Mouse (Mus musculus) MEL (cell line): ENCODE data around the gene Krt80.

ENCODE experiments used
- CTCF ChIP-seq, 3 experiments: IDR thresholded peaks in 2 of 3; conservative IDR thresholded peaks in 1 of 3; 2 replicates each; pipeline ENCODE4 v1.5.1; 2011 to 2012; ENCODE audit warnings: low read length in 3 of 3, low read depth in 2 of 3, mild to moderate bottlenecking in 2 of 3, improper control_type of control experiment in 1 of 3, inconsistent platforms in 1 of 3, mixed read lengths in 1 of 3, moderate library complexity in 1 of 3; ENCODE audit not compliant: control insufficient read depth in 1 of 3, insufficient read depth in 1 of 3, poor library complexity in 1 of 3, severe bottlenecking in 1 of 3
- ELF1 ChIP-seq: IDR thresholded peaks from 2 replicates; pipeline ENCODE4 v1.6.1; 2014; ENCODE audit warnings: low read depth, mild to moderate bottlenecking, inconsistent platforms, low read length, improper control_type of control experiment, moderate library complexity
- EP300 ChIP-seq, 2 experiments: IDR thresholded peaks; 2 replicates each; pipeline ENCODE4 v1.6.1; 2011; ENCODE audit warnings: improper control_type of control experiment in 2 of 2, low read length in 2 of 2, low read depth in 1 of 2, mild to moderate bottlenecking in 1 of 2
- GATA1 ChIP-seq: IDR thresholded peaks from 2 replicates; pipeline ENCODE4 v1.6.1; 2011; ENCODE audit warnings: low read depth, low read length, improper control_type of control experiment
- MAX ChIP-seq: IDR thresholded peaks from 2 replicates; pipeline ENCODE4 v1.6.1; 2011; ENCODE audit warnings: low read length, improper control_type of control experiment
- SIN3A ChIP-seq: IDR thresholded peaks from 2 replicates; pipeline ENCODE4 v1.6.1; 2012; ENCODE audit warnings: low read length, improper control_type of control experiment, inconsistent platforms
- ZNF384 ChIP-seq: IDR thresholded peaks from 2 replicates; pipeline ENCODE4 v1.6.1; 2012; ENCODE audit warnings: low read depth, mild to moderate bottlenecking, inconsistent platforms, low read length, improper control_type of control experiment

GRCm38 (mm10) chr15:101363933-101364332, 6.0 kb downstream of the Krt80 start:
- TF ChIP-seq ZNF384 (no peak), CTCF (IDR thresholded peaks at IDR 0.05 in 2 of 3, conservative IDR thresholded peaks at IDR 0.05 in 1 of 3; ENCODE audit: control insufficient read depth in 1 of 3, insufficient read depth in 1 of 3, low read depth in 2 of 3, low read length in 3 of 3, poor library complexity in 1 of 3, severe bottlenecking in 1 of 3) (no peak), EP300 (IDR thresholded peaks at IDR 0.05; ENCODE audit: low read depth in 1 of 2, low read length in 2 of 2) (no peak; a peak in 1 of 4 replicates), ELF1 (no peak), GATA1 (peak; percentile 27; the same call in 1 of the 2 replicates), SIN3A (no peak), MAX (no peak)
